Mouse (Mus musculus): ENCODE results near the gene Fbln2.

GRCm38 (mm10) chr6:91236429-91236828, 24.2 kb downstream of the Fbln2 start:
- no peak for TF ChIP-seq CTCF (IDR thresholded peaks at IDR 0.05; ENCODE audit: low read depth, low read length)
- no peak for TF ChIP-seq GATA1 (IDR thresholded peaks at IDR 0.05; ENCODE audit: borderline replicate concordance, low read length)
- TF ChIP-seq TAL1 (conservative IDR thresholded peaks at IDR 0.05; ENCODE audit: low read depth, low read length), result no peak
